Mouse (Mus musculus) midbrain, postnatal 0 days (tissue): ENCODE results near the gene Mgat5. TPM values are rescaled to one million over a fixed set of nuclear protein-coding genes. Genes with fewer than 3 reads are reported as not detected.

Experiments used
- ATAC-seq: fragments of 200-750 bp; cut with Nextera tagmentation; 2 replicates; pipeline ENCODE4 v1.8.0; 2017; ENCODE audit warnings: moderate number of reproducible peaks, mild to moderate bottlenecking, moderate TSS enrichment, moderate library complexity; ENCODE audit not compliant: low FRiP score
- DNase-seq: peaks from one replicate; pipeline ENCODE4 v3.0.0-alpha.2; 2015; ENCODE audit warnings: low spot score
- H3K27ac ChIP-seq: fragments of 300-500 bp; sonication (generic); 2 replicates; pipeline ENCODE4 v1.5.1; 2014; ENCODE audit warnings: low read depth, mild to moderate bottlenecking, low read length, mixed read lengths
- H3K27me3 ChIP-seq: fragments of 300-500 bp; sonication (generic); 2 replicates; pipeline ENCODE4 v1.6.1; 2014; ENCODE audit warnings: low read length, control low read depth, mixed read lengths; ENCODE audit not compliant: insufficient read depth
- H3K36me3 ChIP-seq: fragments of 300-500 bp; sonication (generic); 2 replicates; pipeline ENCODE4 v1.6.1; 2014; ENCODE audit warnings: low read length, control low read depth, mixed read lengths; ENCODE audit not compliant: insufficient read depth
- H3K4me1 ChIP-seq: fragments of 300-500 bp; sonication (generic); 2 replicates; pipeline ENCODE4 v1.6.1; 2014; ENCODE audit warnings: mild to moderate bottlenecking, control low read depth, antibody characterized with exemption, low read length, mixed read lengths; ENCODE audit not compliant: insufficient read depth
- H3K4me2 ChIP-seq: fragments of 300-500 bp; sonication (generic); 2 replicates; pipeline ENCODE4 v1.6.1; 2014; ENCODE audit warnings: low read depth, mild to moderate bottlenecking, low read length, mixed read lengths; ENCODE audit not compliant: poor library complexity, severe bottlenecking
- H3K4me3 ChIP-seq: fragments of 300-500 bp; sonication (generic); 2 replicates; pipeline ENCODE4 v1.5.1; 2014; ENCODE audit warnings: low read depth, mild to moderate bottlenecking, low read length, moderate library complexity
- H3K9ac ChIP-seq: fragments of 300-500 bp; sonication (generic); replicated peaks from 2 replicates; pipeline ENCODE4 v1.6.1; 2014; ENCODE audit warnings: mild to moderate bottlenecking, low read length, moderate library complexity, mixed read lengths; ENCODE audit not compliant: poor library complexity, severe bottlenecking
- H3K9me3 ChIP-seq: fragments of 300-500 bp; sonication (generic); 2 replicates; pipeline ENCODE4 v1.6.1; 2016; ENCODE audit warnings: low read length, control low read depth
- CTCF ChIP-seq: IDR thresholded peaks from 2 replicates; pipeline ENCODE4 v1.5.1; 2016; ENCODE audit warnings: antibody characterized with exemption, mild to moderate bottlenecking
- WGBS: fragments of 180-500 bp; shearing (Covaris S2); extraction: QIAGEN DNeasy Blood & Tissue Kit; methylation state at CpG from one replicate; pipeline ENCODE4 v1.1.7; 2014; 5-methylcytosine and 5-hydroxymethylcytosine counted together
- polyA plus RNA-seq: library from polyadenylated mRNA; unstranded; fragments of >200 nt; fragmentation: Nextera tagmentation; extraction: Ambion mirVana; gene quantifications from 2 replicates; pipeline ENCODE4 v1.2.1, GENCODE M21; 2015
- total RNA-seq: library from RNA; depleted of rRNA; stranded (reverse); fragments of >200 nt; gene quantifications from 2 replicates; pipeline ENCODE4 v1.2.3, GENCODE M21; 2014

The Mgat5 gene
- total and polyA plus RNA-seq, 2 experiments from 2014 or later = 13.0 to 56.5 TPM

DNA sequence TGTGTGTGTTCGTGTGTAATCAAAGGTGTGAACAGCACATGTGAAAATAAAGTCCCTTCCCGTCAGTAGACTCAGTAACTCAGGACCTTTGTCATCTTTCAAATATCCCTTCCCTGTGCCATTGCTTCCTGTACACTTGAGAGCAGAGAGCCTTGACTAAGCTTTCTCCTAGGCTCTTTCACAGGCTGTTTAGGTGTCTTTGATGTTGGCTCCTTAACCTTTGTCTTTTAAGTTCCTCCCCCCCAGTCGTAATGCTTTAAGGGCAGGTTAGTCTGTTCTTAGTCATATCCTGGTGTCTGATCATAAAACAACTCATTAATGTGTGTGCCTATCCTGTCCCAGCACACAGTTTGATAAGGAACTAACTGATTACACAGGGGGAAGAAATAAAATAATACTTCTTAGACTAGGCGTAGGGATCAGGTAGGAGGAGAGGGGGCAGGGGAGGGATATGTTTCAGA is 28.4 kb downstream of the Mgat5 start:
- WGBS = 71% methylated on average over 4 of the region's 4 CpGs
- Histone ChIP-seq H3K9ac (no peak overlapping the region), H3K4me1 (no peaks in the 10 kb centered on the region; the same call in 1 of the 2 replicates), H3K27ac (no peak overlapping the region), H3K27me3 (no peaks in the 10 kb centered on the region), H3K9me3 (no peaks in the 10 kb centered on the region), H3K4me2 (no peak overlapping the region), H3K4me3 (no peak overlapping the region), H3K36me3 (no peaks in the 10 kb centered on the region)
- ATAC-seq (no peak), DNase-seq (no peak)
- TF ChIP-seq CTCF = no peak

DNA sequence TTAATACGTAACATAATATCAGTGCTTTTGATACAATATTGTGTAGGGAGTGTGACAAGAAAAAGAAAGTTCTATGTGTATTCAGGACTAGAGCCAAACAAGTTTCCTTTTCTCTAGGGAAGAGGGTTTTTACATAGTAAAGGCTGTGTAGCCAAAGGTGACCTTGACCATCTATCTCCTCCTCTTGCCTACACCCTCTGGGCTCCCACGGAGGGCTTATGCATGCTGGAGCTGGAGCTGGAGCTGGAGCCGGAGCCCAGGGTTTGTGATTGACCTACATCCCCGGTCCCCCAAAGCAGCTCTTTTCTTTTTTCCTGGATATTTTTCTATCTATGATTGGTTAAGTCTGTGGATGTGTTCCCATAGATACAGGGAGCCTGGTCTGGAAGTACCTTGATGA is 30.3 kb downstream of the Mgat5 start:
- Histone ChIP-seq H3K4me1 (no peaks in the 10 kb centered on the region; the same call in 1 of the 2 replicates), H3K27ac (no peak overlapping the region), H3K4me2 (no peak overlapping the region), H3K4me3 (no peak overlapping the region), H3K36me3 (no peaks in the 10 kb centered on the region), H3K9ac (no peak overlapping the region), H3K9me3 (no peaks in the 10 kb centered on the region), H3K27me3 (no peaks in the 10 kb centered on the region)
- DNase-seq (no peak), ATAC-seq (no peak)
- WGBS = 87% methylated on average over 4 of the region's 4 CpGs
- TF ChIP-seq CTCF = no peak

DNA sequence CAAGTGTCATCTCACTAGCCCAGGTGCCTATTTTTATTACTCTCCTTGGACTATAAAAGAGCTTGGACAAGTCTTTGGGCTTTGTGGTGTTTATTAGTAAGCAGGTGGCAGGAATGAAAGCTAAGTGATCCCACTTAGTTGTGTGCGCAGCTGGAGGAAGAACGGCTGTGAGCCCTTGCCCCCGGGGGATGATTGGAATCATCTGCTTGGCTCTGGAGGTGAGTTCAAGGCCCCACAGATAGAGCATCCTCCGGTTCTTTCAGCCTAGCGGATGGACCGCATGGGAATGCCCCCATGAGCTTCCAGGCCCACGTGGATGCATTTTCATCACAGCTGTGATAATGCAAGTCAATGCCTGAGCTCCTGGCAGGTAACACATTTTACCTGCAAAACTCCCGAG is 31.6 kb downstream of the Mgat5 start:
- Histone ChIP-seq H3K27ac (no peak overlapping the region), H3K27me3 (no peaks in the 10 kb centered on the region), H3K9me3 (no peaks in the 10 kb centered on the region), H3K36me3 (no peaks in the 10 kb centered on the region), H3K4me3 (no peak overlapping the region), H3K4me1 (no peaks in the 10 kb centered on the region; the same call in 1 of the 2 replicates), H3K9ac (no peak overlapping the region), H3K4me2 (no peak overlapping the region)
- ATAC-seq = no peak
- no peak for DNase-seq
- WGBS = 67% methylated on average over 8 of the region's 8 CpGs
- TF ChIP-seq CTCF = no peak

DNA sequence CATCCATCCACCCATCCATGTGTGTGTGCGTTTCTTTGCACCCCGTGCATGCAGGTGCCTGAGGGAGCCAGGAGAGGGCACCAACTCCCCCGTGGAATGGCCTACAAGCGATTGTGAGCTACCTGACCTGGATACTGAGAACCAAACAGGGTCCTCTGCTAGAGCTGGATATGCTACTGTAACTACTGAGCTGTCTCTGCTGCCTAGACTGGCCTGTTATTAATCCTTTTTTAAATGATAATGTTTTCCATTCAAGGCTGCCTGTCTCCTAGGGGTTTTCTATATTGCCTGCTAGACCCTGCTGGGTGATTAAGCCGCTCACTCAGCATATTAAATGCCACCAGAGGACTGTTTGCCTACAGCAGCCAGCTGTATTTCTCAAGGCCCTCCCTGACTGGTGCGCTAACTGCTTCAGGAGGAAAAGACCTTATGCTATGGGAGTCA is 34.1 kb downstream of the Mgat5 start:
- Histone ChIP-seq H3K36me3 (no peaks in the 10 kb centered on the region), H3K9me3 (no peaks in the 10 kb centered on the region), H3K9ac (no peak overlapping the region), H3K4me1 (no peaks in the 10 kb centered on the region; the same call in 1 of the 2 replicates), H3K27me3 (no peaks in the 10 kb centered on the region), H3K4me3 (no peak overlapping the region), H3K27ac (no peak overlapping the region), H3K4me2 (no peak overlapping the region)
- WGBS = 27% methylated on average over 6 of the region's 6 CpGs
- DNase-seq = no peak
- TF ChIP-seq CTCF = peak; percentile 56
- no peak for ATAC-seq

DNA sequence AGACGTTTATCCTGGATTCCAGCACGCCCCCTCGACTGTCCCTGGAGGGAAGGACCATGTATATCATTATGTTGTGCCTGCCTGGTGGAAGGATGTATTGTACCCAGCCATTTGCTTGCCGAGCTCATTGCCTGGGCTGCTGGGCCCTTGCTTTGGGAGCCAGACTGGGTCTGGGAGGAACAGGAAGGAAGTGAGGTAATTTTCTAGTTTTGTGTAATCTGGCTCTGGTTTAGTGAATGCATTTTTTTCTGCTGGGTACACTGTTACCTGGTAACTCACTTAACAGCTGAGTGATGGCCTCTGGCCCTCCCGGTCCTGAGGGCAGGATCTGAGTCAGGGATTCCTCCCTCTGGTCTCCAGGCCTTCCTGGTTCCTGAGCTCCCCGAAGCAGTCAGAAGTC is 35.1 kb downstream of the Mgat5 start:
- Histone ChIP-seq H3K4me3 (no peak overlapping the region), H3K9ac (no peak overlapping the region), H3K27ac (no peak overlapping the region), H3K4me2 (no peak overlapping the region), H3K9me3 (no peaks in the 10 kb centered on the region), H3K36me3 (no peaks in the 10 kb centered on the region), H3K27me3 (no peaks in the 10 kb centered on the region), H3K4me1 (no peaks in the 10 kb centered on the region; the same call in 1 of the 2 replicates)
- ATAC-seq = no peak
- no peak for TF ChIP-seq CTCF
- DNase-seq = no peak
- 27% methylated on average over 6 of the region's 6 CpGs for whole genome bisulfite sequencing

DNA sequence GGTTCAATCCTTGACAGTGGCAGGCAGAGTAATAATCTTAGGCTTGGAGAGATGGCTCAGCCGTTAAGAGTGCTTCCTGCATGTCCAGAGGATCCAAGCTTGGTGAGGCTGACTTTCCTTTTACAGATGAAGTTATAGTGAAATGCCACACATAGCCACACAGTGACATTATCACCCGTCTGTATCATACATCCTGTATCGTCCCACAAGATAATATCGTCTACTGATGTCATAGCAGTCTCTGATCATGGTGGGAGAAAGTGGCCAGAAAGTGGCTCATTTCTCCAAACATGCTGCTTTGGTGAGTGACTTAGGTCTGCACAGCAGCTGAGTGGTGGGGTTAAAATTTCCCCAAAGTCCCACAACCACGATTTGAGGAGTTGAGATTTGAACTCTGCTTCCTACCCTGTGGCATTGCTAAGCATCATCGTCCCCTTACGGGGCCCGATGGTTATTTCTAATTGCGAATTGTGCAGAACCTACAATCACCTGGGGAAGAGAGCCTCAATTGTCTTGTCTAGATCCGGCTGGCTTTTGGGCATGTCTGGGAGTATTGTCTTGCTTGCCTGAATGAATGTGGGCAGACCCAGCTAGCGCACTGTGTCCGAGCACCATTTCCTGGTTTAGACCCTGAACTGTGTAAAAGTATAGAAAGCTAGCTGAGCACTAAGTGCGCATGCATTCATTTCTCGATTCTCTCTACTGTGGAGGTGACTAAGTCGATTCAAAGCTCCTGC is 37.5 kb downstream of the Mgat5 start:
- DNase-seq (no peak), ATAC-seq (no peak)
- H3K4me1 ChIP-seq = no peaks in the 10 kb centered on the region
- H3K9me3 ChIP-seq = no peaks in the 10 kb centered on the region
- no peak for TF ChIP-seq CTCF
- H3K36me3 ChIP-seq = no peaks in the 10 kb centered on the region
- WGBS = 84% methylated on average over 15 of the region's 15 CpGs
- no peak overlapping the region for H3K9ac ChIP-seq
- no peak overlapping the region for H3K4me2 ChIP-seq
- no peak overlapping the region for H3K4me3 ChIP-seq
- no peak overlapping the region for H3K27ac ChIP-seq
- no peaks in the 10 kb centered on the region for H3K27me3 ChIP-seq
